Mouse (Mus musculus) bone marrow, adult 2 months (tissue): ENCODE measurements around the gene Fam229b.

Experiments used
- CTCF ChIP-seq: fragments of 200-500 bp; IDR thresholded peaks from 2 replicates; pipeline ENCODE4 v1.5.1; 2011; ENCODE audit warnings: low read length, control low read depth; ENCODE audit not compliant: control insufficient read depth, insufficient read depth
- POLR2A ChIP-seq: fragments of 200-500 bp; IDR thresholded peaks from 2 replicates; pipeline ENCODE4 v1.6.1; 2011; ENCODE audit warnings: low read depth, mild to moderate bottlenecking, control low read depth, low read length, borderline replicate concordance; ENCODE audit not compliant: control insufficient read depth

- TF ChIP-seq POLR2A (no peak), CTCF (no peak)
These were observed 38.8 kb upstream of the Fam229b start for GRCm38 (mm10) chr10:39172540-39172931.
